Mouse (Mus musculus): ENCODE results near the gene Eya2. TPM values are rescaled to one million over a fixed set of nuclear protein-coding genes. Genes with fewer than 3 reads are reported as not detected.

Eya2 gene
- polyA plus RNA-seq, 1 experiment from 2014 or later: 41.9 TPM

DNA sequence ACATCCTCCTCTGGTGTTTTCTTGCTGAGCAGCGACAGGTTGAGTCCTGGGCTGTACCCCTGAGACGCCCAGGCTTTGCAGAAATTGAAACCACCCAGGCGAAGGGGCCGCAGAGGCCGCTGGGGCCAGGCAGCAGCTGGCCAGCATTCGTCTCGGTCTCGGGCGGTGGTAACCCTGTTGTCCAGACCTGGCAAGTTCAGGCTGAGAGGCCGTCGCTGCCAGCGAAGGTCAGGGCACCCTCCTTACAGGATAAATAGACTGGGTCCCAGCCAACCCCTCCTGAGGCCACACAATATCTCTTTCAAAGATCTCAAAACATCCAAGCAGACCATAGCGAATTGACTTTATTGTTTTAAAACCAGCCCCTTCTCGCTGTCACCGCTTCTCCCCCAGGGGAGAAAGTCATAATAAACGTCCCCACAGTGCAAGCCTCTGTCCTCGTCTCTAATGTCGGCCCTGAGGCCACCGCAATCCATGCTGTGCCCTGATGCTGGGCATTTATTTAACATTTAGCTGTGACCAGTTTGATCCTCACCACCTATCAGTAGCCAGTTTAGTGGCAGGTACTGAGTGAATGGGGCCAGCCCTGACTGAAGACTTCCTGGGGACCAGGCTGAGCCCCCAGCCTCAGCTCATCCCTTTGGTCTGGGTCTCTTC lies 105.5 kb downstream of the Eya2 start:
- Histone ChIP-seq H3K9me3 (no peaks in the 10 kb centered on the region), H3K27ac (replicated peaks) (peak overlapping the region; percentile 70; the same call in 1 of the 2 replicates), H3K4me1 (peaks cover 46% of the 10 kb centered on the region), H3K36me3 (replicated peaks) (0 out of 2 replicates have a peak, but pooled peaks cover 4% of the 10 kb centered on the region), H3K27me3 (replicated peaks; ENCODE audit: low read depth, poor library complexity, severe bottlenecking) (peaks cover 22% of the 10 kb centered on the region), H3K4me3 (0 out of 2 replicates have a peak overlapping the region, but pooled peaks have one; percentile 0)
- peak; percentile 73 for DNase-seq (ENCODE audit: low spot score)
- 25% methylated on average over 19 of the region's 19 CpGs for WGBS

- Histone ChIP-seq H3K36me3 (replicated peaks) (peaks cover 4% of the 10 kb centered on the region; the same call in 1 of the 2 replicates), H3K27me3 (replicated peaks; ENCODE audit: low read depth, poor library complexity, severe bottlenecking) (peaks cover 12% of the 10 kb centered on the region), H3K9me3 (no peaks in the 10 kb centered on the region), H3K4me3 (no peak overlapping the region), H3K4me1 (peaks cover 44% of the 10 kb centered on the region), H3K27ac (replicated peaks) (peak overlapping the region; percentile 52; the same call in 1 of the 2 replicates)
- no peak for DNase-seq (ENCODE audit: low spot score)
- WGBS: 46% methylated on average over 9 of the region's 9 CpGs
Observed at GRCm38 (mm10) chr2:165703033-165703805, 108.4 kb downstream of the Eya2 start.

DNA sequence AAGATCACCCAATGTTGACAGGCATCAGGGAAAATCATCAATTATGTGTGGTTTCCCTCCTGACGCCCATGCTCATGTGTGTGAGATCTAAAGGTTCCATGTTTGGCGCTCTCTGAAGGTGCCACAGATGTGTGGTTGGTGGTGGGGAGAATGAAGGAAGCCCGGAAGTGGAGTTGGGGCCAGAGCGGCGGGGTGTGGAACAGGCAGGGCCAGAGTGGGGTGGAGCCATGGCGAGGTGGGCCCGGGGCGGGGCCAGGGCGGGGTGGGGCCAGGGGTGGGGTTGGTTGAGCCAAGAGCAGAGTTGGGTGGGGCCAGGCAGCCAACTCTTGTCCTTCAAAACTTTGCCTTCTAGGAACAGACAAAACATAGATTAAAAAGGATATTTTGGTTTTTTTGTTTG lies 113.4 kb downstream of the Eya2 start:
- WGBS: 72% methylated on average over 9 of the region's 9 CpGs
- no peak for DNase-seq (ENCODE audit: low spot score)

DNA sequence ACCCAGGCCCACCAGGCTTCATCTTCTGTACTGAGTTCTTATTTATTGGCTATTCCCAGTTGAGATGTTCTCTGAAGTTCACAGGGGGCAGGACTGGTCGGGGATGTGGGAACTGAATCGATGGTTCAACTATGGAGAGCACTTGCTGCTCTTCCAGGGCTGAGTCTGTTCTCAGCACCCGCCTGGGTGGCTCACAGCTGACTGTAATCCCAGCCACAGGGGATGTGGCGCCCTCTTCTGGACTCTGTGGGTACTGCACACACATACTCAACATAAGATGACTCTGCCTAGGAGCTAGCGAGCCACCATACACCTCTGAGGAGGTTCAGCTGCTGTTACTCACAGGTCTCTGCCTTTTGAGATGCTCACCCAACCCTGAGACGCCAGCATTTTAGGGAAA lies 121.9 kb downstream of the Eya2 start:
- Histone ChIP-seq H3K27ac (replicated peaks) (no peak overlapping the region), H3K9me3 (peaks cover 6% of the 10 kb centered on the region; the same call in 1 of the 2 replicates), H3K4me3 (no peak overlapping the region), H3K27me3 (replicated peaks; ENCODE audit: low read depth, poor library complexity, severe bottlenecking) (no peaks in the 10 kb centered on the region), H3K4me1 (peaks cover 23% of the 10 kb centered on the region), H3K36me3 (replicated peaks) (peaks cover 40% of the 10 kb centered on the region)
- 84% methylated on average over 6 of the region's 6 CpGs for WGBS
- DNase-seq (ENCODE audit: low spot score): no peak

More for the DNA sequence above, 113.4 kb downstream of the Eya2 start:
- Histone ChIP-seq H3K36me3 (replicated peaks) (peaks cover 4% of the 10 kb centered on the region; the same call in 1 of the 2 replicates), H3K27ac (replicated peaks) (no peak overlapping the region), H3K4me1 (peaks cover 37% of the 10 kb centered on the region), H3K9me3 (no peaks in the 10 kb centered on the region), H3K4me3 (no peak overlapping the region), H3K27me3 (replicated peaks; ENCODE audit: low read depth, poor library complexity, severe bottlenecking) (no peaks in the 10 kb centered on the region)

DNA sequence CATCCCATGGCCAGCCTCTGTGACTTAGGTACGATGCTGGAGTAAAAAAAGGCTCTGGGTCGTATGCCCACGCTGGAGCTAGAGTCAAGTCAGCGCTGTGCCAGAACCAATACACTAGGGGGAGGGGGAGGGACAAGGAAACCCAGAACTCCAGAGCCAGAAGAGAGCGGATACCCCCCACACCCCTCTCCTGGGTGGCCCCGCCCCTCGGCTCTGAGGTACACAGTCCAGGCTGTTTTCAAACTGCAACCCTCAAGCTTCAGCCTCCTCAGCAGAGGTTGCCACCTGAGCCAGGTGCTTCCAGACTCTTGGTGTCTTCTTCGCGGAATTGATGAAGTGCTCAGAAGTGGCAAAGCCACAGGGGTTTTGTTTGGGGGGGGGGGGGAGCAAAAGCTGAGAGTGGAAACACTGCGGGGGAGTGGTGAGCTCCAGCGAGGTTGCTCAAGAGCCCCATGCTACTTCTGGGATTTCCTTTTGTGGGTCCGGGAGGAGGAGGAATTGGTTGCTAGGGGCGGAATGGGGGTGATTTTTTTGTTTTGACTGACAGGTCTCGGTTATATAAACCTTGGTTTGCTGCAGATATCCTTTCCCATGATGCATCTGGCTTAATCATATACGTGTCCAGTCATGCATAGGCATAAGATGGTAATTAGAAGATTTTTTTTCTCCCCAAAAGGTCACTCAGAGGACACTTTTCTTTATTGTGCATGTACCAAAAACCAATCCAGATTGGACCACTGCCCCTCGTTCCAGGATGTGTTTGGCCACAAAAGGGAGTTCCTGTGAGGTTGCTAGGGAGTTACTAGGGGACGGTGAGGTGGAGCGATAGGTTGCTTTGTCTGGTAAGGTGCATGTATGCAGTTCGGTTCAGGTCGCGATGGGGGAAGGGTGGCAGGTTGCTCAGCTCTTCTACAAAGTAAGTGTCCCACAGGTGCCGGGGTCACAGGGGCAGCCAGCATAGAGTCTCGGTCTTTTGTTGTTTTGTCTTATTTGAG lies 122.6 kb downstream of the Eya2 start:
- 71% methylated on average over 23 of the region's 23 CpGs for WGBS
- peaks cover 6% of the 10 kb centered on the region; the same call in 1 of the 2 replicates for H3K9me3 ChIP-seq
- H3K4me1 ChIP-seq: peaks cover 15% of the 10 kb centered on the region
- no peak for DNase-seq (ENCODE audit: low spot score)
- H3K27me3 ChIP-seq (replicated peaks; ENCODE audit: low read depth, poor library complexity, severe bottlenecking): no peaks in the 10 kb centered on the region
- no peak overlapping the region for H3K27ac ChIP-seq (replicated peaks)
- H3K36me3 ChIP-seq (replicated peaks): peaks cover 42% of the 10 kb centered on the region
- H3K4me3 ChIP-seq: no peak overlapping the region

DNA sequence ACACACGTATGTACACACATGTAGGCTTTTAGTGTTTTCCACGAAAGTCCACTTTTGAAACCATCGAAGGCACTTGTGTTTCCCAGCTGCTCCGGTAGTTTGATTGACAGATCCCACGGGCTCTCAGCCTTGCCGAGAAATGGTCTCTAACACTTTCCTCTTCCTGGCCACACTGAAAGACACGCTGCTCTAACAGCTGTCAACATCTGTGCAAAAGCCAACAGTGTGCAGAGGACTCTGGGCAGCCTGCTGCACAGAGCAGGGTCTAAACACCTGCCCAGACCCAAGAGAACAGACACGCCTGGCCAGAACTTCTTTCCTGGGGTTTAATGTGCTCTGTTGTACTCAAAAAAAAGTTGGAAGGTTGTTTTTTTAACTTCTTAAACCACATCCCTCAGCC lies 124.5 kb downstream of the Eya2 start:
- DNase-seq (ENCODE audit: low spot score): no peak
- 86% methylated on average over 8 of the region's 8 CpGs for WGBS
- peaks cover 6% of the 10 kb centered on the region; the same call in 1 of the 2 replicates for H3K9me3 ChIP-seq

DNA sequence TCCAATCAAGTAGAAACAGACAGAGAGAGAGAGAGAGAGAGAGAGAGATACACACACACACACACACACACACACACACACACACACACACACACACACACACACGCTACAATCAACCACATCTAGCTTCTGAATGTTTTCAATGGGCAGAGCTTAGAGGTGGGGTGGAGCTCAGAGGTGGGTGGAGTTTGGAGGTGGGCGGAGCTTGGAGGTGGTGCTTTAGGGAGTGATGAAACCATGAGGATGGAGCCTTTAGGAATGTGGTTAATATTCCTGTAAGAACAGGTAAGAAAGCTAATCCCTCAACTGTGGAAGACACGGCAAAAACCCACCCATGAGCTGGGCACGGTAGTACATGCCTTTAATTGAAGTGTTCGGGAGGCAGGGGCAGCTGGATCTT lies 127.1 kb downstream of the Eya2 start:
- Histone ChIP-seq H3K36me3 (replicated peaks) (peaks cover 36% of the 10 kb centered on the region), H3K9me3 (0 out of 2 replicates have a peak, but pooled peaks cover under 1% of the 10 kb centered on the region), H3K4me1 (peaks cover 8% of the 10 kb centered on the region), H3K27me3 (replicated peaks; ENCODE audit: low read depth, poor library complexity, severe bottlenecking) (no peaks in the 10 kb centered on the region; the same call in 1 of the 2 replicates), H3K4me3 (no peak overlapping the region), H3K27ac (replicated peaks) (no peak overlapping the region)
- WGBS: 87% methylated on average over 5 of the region's 5 CpGs
- no peak for DNase-seq (ENCODE audit: low spot score)

More for the DNA sequence above, 124.5 kb downstream of the Eya2 start:
- Histone ChIP-seq H3K36me3 (replicated peaks) (peaks cover 39% of the 10 kb centered on the region), H3K27me3 (replicated peaks; ENCODE audit: low read depth, poor library complexity, severe bottlenecking) (no peaks in the 10 kb centered on the region), H3K4me3 (no peak overlapping the region), H3K4me1 (peaks cover 8% of the 10 kb centered on the region), H3K27ac (replicated peaks) (no peak overlapping the region)

DNA sequence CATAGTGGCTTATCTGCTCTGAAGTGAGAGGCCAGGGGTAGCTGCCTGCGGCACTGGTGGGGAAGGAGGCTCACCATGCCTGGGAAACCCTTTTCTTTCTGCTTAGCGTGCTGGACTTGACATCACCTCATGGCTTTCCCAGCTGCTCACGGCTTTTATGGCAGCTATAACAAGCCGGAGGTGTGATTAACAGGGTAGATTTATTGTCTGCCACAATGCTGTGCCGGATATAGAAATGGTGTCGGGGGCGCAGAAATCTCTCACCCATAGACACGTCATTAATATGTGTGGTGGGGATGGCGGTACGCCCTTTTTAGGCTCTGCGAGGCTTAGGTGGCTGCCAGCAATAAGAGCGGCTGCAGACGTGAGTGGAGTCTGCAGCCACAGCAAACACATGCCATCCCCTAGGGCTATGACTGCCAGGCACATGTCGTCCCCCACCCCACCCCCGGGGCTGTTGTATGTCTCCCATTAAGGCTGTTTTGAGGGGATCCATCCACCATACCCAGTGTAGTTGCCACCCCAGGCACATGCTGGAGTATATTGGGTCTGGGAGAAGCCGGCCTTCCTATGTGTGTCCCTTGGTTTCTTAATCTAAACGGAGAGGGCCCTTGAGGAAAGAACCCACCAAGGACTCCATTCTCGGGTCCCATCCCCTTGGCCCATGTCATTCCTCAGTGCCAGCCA lies 137.9 kb downstream of the Eya2 start:
- WGBS: 87% methylated on average over 18 of the region's 18 CpGs
- H3K4me1 ChIP-seq: 0 out of 2 replicates have a peak, but pooled peaks cover 4% of the 10 kb centered on the region
- peaks cover 6% of the 10 kb centered on the region; the same call in 1 of the 2 replicates for H3K9me3 ChIP-seq
- peaks cover 3% of the 10 kb centered on the region; the same call in 1 of the 2 replicates for H3K27me3 ChIP-seq (replicated peaks; ENCODE audit: low read depth, poor library complexity, severe bottlenecking)
- H3K4me3 ChIP-seq: no peak overlapping the region
- no peak for DNase-seq (ENCODE audit: low spot score)
- H3K27ac ChIP-seq (replicated peaks): no peak overlapping the region
- H3K36me3 ChIP-seq (replicated peaks): peaks cover 34% of the 10 kb centered on the region

- Histone ChIP-seq H3K9me3 (peaks cover 6% of the 10 kb centered on the region; the same call in 1 of the 2 replicates), H3K4me3 (no peak overlapping the region), H3K27me3 (replicated peaks; ENCODE audit: low read depth, poor library complexity, severe bottlenecking) (peaks cover 3% of the 10 kb centered on the region; the same call in 1 of the 2 replicates), H3K27ac (replicated peaks) (no peak overlapping the region), H3K4me1 (0 out of 2 replicates have a peak, but pooled peaks cover 6% of the 10 kb centered on the region), H3K36me3 (replicated peaks) (peaks cover 38% of the 10 kb centered on the region)
- 84% methylated on average over 8 of the region's 8 CpGs for WGBS
- DNase-seq (ENCODE audit: low spot score): no peak
Observed at GRCm38 (mm10) chr2:165733701-165734100, 138.9 kb downstream of the Eya2 start.

- 60% methylated on average over 2 of the region's 2 CpGs for WGBS
- H3K27me3 ChIP-seq (replicated peaks; ENCODE audit: low read depth, poor library complexity, severe bottlenecking): peaks cover 10% of the 10 kb centered on the region; the same call in 1 of the 2 replicates
- peaks cover 36% of the 10 kb centered on the region for H3K36me3 ChIP-seq (replicated peaks)
- H3K4me1 ChIP-seq: peaks cover 24% of the 10 kb centered on the region
- DNase-seq (ENCODE audit: low spot score): no peak
- no peak overlapping the region for H3K4me3 ChIP-seq
- no peak overlapping the region for H3K27ac ChIP-seq (replicated peaks)
- H3K9me3 ChIP-seq: peaks cover 6% of the 10 kb centered on the region; the same call in 1 of the 2 replicates
Observed at GRCm38 (mm10) chr2:165736297-165736696, 141.5 kb downstream of the Eya2 start.

DNA sequence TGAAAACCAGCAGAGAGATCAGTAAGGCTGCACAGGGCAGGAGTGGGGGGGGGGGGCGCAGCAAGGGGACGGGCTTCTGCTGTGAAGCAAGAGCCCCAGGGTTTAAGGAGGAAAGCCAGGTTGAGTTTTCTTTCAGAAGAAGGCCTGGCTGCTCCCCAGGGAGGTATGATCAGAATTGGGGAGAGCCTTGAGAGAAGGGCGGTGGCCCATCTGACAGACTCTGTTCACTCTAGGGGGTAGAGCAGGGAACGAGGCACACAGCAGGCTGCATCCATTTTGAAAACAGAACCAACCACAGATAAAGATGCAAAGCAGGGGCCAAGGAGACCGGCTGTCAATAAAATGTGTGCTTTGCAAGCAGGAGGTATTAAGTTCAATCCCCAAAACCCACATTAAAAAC lies 145.5 kb downstream of the Eya2 start:
- Histone ChIP-seq H3K4me1 (peaks cover 60% of the 10 kb centered on the region), H3K36me3 (replicated peaks) (peaks cover 17% of the 10 kb centered on the region), H3K27me3 (replicated peaks; ENCODE audit: low read depth, poor library complexity, severe bottlenecking) (peaks cover 30% of the 10 kb centered on the region), H3K9me3 (0 out of 2 replicates have a peak, but pooled peaks cover under 1% of the 10 kb centered on the region), H3K4me3 (no peak overlapping the region), H3K27ac (replicated peaks) (peak overlapping the region; percentile 78)
- DNase-seq (ENCODE audit: low spot score): peak; percentile 29
- WGBS: 31% methylated on average over 5 of the region's 5 CpGs
